Mouse (Mus musculus) 416B (cell line): ENCODE data around the gene Maz.

ENCODE experiments used
- DNase-seq: peaks from one replicate; pipeline ENCODE4 v3.0.0; 2011; ENCODE audit warnings: low read depth

Gene Maz

DNA sequence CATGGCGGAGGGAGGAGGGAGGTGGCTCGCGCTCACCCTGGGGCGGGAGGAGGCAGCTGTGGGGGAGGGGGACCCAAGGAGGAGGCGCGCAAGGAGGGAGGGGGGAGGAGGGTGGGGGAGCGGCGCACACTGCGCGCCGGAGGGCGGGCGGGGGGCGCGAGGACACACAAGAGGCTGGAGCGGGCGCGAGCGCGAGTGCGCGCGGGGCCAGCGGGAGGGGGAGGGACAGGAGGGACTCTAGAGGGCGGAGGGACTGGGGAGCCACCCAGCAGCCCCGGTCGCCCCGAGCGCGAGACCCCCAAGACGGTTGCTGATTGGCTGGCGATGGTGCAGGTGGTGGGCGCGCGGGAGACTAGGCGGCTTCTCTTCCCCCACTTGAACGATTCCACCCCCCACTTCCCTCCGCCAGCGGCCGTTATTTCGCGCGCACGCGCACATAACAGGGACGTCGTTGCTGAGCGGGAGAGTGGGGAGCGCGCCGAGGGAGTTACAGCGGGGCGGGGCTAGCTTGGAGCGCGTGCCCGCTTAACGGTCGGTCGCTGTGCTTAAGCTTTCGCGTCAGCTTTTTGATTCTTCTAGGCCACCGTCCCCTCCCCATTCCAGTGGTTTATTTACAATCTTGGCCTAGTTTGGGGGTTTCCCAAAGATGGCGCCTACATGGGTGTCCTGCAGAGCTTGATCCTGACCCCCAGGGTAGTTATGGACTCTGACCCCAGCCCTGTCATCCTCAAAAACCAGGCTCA is at the start of gene Maz:
Maz (minus strand) TSS at position 54 of the 743 bp plus-strand sequence.
- DNase-seq: peak; percentile 100

GRCm38 (mm10) chr7:127076188-127076587 is 49.4 kb upstream of the Maz start:
- no peak for DNase-seq

GRCm38 (mm10) chr7:127073221-127073620 is 46.4 kb upstream of the Maz start:
- no peak for DNase-seq

- no peak for DNase-seq
Measured at GRCm38 (mm10) chr7:127070871-127071413, 44.1 kb upstream of the Maz start.

DNA sequence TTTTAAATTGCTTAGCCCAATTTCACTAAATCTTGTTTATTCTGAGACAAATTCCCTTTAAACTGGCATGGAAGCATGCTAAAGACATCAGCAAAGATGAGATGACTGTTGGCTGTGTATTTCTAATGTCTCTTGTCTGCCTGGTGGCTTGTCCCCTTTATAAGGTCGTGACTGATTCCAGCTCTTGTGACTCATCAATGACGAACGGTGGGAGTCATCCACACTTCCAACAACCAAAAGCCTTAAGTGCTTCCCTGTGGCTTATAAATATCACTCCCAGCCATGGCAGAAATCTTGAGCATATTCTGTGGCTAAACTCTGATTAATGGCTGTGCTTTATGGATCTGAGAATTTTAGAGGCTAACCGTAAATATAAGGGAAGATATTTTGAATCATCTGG is 39.5 kb upstream of the Maz start:
- peak; percentile 29 for DNase-seq

- DNase-seq: peak; percentile 66
Measured at GRCm38 (mm10) chr7:127065538-127065937, 38.7 kb upstream of the Maz start.

DNA sequence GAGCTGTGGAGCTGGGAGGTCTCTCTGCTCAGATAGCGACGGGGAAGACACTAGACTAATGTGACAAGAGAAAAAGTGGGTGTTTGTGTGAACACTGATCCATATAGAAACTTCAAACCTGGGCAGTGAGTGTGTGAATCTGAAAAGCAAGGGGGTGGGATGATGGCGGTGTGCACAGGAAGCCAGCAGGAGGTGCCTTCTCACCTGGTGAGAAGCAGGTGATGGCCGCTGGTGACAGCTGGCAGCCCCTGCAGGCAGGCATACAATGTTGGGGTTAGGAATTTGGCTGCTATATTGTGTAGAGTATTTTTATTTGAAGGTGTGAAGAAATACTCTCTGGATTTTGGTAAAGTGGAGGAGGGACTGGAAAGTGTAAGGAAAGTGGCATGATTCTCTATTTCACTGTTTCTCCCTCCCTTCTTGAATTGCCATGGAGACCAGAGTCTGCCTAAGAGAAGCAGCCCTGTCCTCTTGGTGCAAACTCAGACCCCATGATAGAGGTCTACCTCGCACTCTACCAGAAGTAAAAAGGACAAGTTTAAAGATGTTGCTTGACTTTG is 28.3 kb upstream of the Maz start:
- no peak for DNase-seq

GRCm38 (mm10) chr7:127041851-127042672 is 15.2 kb upstream of the Maz start, which contains the start of gene Kif22:
TSS of gene Kif22 (minus strand) at chr7:127042471.
- peak; percentile 91 for DNase-seq

DNA sequence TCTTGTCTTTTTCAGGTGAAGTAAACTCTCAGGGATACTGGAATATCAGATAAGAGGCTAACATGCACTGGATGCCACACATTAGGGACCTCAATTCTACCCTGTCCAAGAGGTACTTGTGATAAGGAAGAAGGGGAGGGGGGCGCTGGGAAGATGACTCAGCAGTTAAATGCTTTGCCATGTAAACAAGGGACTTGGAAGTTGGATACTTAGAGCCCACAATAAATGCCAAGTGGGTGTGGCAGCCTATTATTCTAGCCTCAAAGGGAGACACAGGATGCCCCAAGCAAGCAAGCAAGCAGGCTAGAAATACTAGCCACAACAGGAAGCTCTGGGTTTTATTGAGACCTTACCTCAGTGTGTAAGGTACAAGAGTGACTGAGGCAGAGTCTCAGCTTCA is 4.4 kb upstream of the Maz start:
- peak; percentile 33 for DNase-seq

- DNase-seq: peak; percentile 54
Measured at GRCm38 (mm10) chr7:127030172-127030571, 3.3 kb upstream of the Maz start.

DNA sequence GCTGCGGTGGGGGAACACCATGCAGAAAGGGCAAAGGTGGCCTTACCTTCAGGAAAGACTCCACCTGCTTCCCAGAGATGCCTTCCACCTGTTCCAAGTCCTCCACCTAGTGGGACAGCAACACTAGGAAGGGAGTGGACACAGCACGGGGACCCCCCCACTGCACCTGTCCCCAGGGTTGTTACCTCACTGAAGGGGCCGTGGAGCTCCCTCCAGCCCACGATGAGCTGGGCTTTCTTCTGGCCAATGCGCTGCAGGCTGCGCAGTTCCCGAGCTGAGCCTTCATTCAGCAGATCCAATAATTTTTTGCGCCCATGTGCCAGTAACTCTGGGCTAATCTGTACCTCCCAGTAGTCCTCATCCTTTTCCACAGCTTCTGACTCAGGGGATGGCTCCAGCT is 1.0 kb upstream of the Maz start:
- DNase-seq: no peak

- no peak for DNase-seq
Measured at GRCm38 (mm10) chr7:127026616-127026983, 237 bp downstream of the Maz start.

GRCm38 (mm10) chr7:127026161-127026600 is 656 bp downstream of the Maz start:
- peak; percentile 82 for DNase-seq

- no peak for DNase-seq
Measured at GRCm38 (mm10) chr7:127025556-127026160, 1.2 kb downstream of the Maz start.

GRCm38 (mm10) chr7:127024755-127025555 is 1.9 kb downstream of the Maz start:
- DNase-seq: peak; percentile 92

DNA sequence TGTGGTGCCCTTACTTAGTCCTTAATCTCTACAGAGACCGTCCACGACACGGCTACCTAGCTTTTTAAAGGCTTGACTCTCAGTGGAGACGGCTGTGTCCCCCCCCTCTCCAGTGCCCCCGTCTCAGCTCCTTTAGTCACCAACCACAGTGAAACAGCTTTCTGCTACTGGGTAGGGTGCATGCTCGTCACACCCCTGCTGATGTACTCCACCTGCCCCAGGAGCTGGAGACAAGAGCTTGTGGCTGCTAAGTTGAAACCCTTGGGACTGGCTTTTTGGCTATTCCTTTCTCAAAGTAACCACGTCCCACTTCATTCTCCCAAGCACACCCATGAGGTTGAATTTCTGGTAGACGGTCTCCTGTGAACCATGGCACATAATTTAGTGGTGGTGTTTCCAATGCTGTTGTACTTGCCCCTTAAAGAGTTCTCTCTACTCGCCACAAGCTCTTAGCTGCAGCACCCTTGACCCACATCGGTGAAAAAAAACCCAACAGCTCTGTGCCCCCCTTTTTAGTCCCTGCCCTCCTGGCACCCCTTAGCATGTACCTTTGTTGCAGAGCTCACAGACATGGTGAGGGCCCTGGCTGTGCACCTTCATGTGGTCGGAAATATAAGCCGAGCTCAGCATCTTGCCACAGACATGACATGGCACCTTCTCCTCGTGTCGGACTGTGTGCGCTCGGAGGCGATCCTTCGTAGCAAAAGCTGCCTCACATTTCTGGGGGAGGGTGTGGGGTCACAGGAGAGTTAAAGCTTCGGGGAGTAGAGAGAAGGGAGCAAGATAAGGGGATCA is 2.7 kb downstream of the Maz start:
- peak; percentile 57 for DNase-seq

GRCm38 (mm10) chr7:127023272-127023691 is 3.6 kb downstream of the Maz start:
- DNase-seq: no peak

DNA sequence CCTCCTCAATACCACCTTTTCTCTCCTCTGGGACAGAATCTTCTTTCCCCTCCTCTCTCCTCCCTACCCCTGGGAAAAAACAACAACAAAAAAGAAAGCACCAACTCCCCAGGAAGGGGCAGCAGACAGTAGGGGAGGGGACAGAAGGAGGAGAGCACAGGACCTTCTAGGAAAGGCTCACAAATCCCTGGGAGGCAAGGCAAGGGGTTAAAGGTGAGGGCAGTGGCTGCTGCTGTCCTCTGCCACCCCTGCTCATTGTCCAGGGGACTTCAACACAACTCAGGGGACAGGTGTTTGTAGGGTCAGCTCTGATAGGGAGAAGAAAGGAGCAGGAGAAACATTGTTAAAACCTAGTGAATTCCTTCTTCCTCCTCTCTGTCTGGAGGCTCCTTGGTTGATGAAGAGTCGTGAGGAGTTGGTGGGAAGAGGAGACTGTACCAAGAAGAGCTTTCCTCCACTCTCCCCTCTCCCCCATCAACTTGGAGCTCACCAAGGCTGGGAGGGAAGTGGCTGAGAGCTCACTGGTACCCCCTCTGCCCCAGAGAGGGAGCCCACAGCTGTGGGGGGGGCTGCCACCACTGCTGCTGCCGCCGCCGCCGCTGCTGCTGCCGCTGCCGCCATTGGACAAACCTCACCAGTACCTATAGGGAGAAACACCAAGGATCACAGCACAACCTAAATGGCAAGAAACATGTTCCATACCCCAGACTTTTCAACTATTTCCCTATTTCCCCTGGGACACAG is 4.1 kb downstream of the Maz start:
- DNase-seq: no peak
